Mouse (Mus musculus) spleen, adult 2 months (tissue): ENCODE data around the gene Ssr4.

Experiments used
- CTCF ChIP-seq: fragments of 200-500 bp; IDR thresholded peaks from 2 replicates; pipeline ENCODE4 v1.5.1; 2011; ENCODE audit warnings: mild to moderate bottlenecking, inconsistent platforms; ENCODE audit not compliant: insufficient read depth, insufficient read length, insufficient replicate concordance; ENCODE audit errors: extremely low read depth
- POLR2A ChIP-seq: fragments of 200-500 bp; IDR thresholded peaks from 2 replicates; pipeline ENCODE4 v1.6.1; 2011; ENCODE audit warnings: low read depth, low read length, inconsistent platforms

DNA sequence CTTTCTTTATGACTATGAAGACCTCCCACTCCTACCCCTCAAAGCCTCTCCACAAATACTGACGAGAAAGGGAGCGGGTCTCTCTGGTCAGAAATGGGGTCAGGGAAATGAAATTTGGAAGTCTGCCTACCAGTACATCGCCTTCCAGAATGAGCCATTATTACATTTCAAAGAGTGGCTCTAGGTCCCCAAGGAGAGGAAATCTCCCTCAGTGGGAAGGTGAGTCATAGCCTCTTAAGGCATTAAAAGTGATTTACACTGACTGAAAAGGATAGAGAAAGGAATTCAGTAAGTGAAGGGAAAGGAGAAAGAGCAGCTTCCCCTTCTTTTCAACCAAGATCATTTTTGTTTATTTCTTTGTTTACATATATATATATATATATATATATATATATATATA, 49.9 kb downstream of the Ssr4 start:
- TF ChIP-seq POLR2A = no peak
- no peak for TF ChIP-seq CTCF
